Mouse (Mus musculus) G1E (cell line): ENCODE results near the gene Auts2. TPM values are rescaled to one million over a fixed set of nuclear protein-coding genes. Genes with fewer than 3 reads are reported as not detected.

ENCODE experiments used
- ATAC-seq: 2 replicates; pipeline ENCODE4 v1.8.0; 2016; ENCODE audit warnings: mild to moderate bottlenecking; ENCODE audit not compliant: insufficient number of reproducible peaks, poor library complexity, low FRiP score, severe bottlenecking; ENCODE audit errors: extremely low read depth
- DNase-seq: peaks from one replicate; pipeline ENCODE4 v3.0.0; 2012; ENCODE audit warnings: low spot score
- H3K27me3 ChIP-seq: 2 replicates; pipeline ENCODE4 v1.6.1; 2012; ENCODE audit warnings: mild to moderate bottlenecking, low read length, inconsistent platforms; ENCODE audit not compliant: insufficient read depth
- H3K36me3 ChIP-seq: replicated peaks from 2 replicates; pipeline ENCODE3; 2012; ENCODE audit warnings: mild to moderate bottlenecking, inconsistent platforms
- H3K4me1 ChIP-seq: 2 replicates; pipeline ENCODE4 v1.6.1; 2012; ENCODE audit warnings: low read depth, low read length, inconsistent platforms, mixed read lengths; ENCODE audit not compliant: insufficient read depth
- H3K4me3 ChIP-seq: 2 replicates; pipeline ENCODE4 v1.5.1; 2012; ENCODE audit warnings: low read depth, mild to moderate bottlenecking, inconsistent platforms, low read length, moderate library complexity, mixed read lengths
- H3K9me3 ChIP-seq: replicated peaks from 2 replicates; pipeline ENCODE4 v1.6.1; 2012; ENCODE audit warnings: inconsistent platforms
- CTCF ChIP-seq: IDR thresholded peaks from 2 replicates; pipeline ENCODE4 v1.5.1; 2012; ENCODE audit warnings: low read depth, low read length, inconsistent platforms, mixed read lengths
- GATA1 ChIP-seq: IDR thresholded peaks from 2 replicates; pipeline ENCODE4 v1.6.1; 2012; ENCODE audit warnings: borderline replicate concordance, low read length, inconsistent platforms, mixed read lengths
- GATA2 ChIP-seq: IDR thresholded peaks from 2 replicates; pipeline ENCODE4 v1.6.1; 2012; ENCODE audit warnings: low read depth, low read length, inconsistent platforms, borderline replicate concordance
- POLR2AphosphoS5 ChIP-seq: IDR thresholded peaks from 2 replicates; pipeline ENCODE4 v1.6.1; 2012; ENCODE audit warnings: low read depth, low read length, inconsistent platforms; ENCODE audit not compliant: insufficient replicate concordance
- TAL1 ChIP-seq: conservative IDR thresholded peaks from 2 replicates; pipeline ENCODE4 v1.6.1; 2012; ENCODE audit warnings: low read depth, low read length, inconsistent platforms, mixed read lengths
- polyA plus RNA-seq: library from polyadenylated mRNA; stranded (reverse); fragments of >175 nt; gene quantifications from 2 replicates; pipeline ENCODE4 v1.2.3, GENCODE M21; 2012
- total RNA-seq, 2 experiments: library from RNA; stranded (forward) in 1 of 2; stranded (reverse) in 1 of 2; fragments of 200-1000 nt in 1 of 2; fragments of >200 nt in 1 of 2; fragmentation: Nextera tagmentation in 1 of 2; gene quantifications; 2 replicates each; pipeline ENCODE4 v1.2.3; 2014 to 2017

Gene Auts2
- total and polyA plus RNA-seq, 3 experiments: 0.09 to 1.3 (median 0.90) TPM

DNA sequence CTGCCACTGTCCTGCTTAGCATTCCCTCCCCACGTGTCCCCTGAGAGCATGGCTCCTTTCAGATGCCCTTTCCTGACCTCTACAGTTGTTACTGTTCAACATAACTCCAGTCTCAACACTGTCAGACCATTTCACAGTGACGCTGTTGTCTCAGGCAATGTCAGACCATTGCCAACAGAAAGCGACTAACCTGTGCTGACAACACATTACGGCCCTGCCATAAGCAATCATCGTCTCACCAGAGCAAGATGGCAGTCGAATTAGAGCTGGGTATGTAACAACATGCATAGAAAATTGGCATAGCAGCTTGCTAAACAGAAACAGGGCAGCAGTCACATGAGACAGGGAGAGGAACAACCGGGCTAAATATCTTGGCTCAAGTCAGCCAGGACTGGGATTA, 614.4 kb downstream of the Auts2 start:
- Histone ChIP-seq H3K4me1 (no peaks in the 10 kb centered on the region), H3K36me3 (no peaks in the 10 kb centered on the region), H3K9me3 (peaks cover 37% of the 10 kb centered on the region), H3K27me3 (no peaks in the 10 kb centered on the region), H3K4me3 (no peak overlapping the region)
- TF ChIP-seq POLR2AphosphoS5: no peak
- TF ChIP-seq CTCF: no peak
- TF ChIP-seq GATA2: no peak
- TF ChIP-seq GATA1: no peak
- TF ChIP-seq TAL1: no peak
- no peak for DNase-seq
- no peak for ATAC-seq

DNA sequence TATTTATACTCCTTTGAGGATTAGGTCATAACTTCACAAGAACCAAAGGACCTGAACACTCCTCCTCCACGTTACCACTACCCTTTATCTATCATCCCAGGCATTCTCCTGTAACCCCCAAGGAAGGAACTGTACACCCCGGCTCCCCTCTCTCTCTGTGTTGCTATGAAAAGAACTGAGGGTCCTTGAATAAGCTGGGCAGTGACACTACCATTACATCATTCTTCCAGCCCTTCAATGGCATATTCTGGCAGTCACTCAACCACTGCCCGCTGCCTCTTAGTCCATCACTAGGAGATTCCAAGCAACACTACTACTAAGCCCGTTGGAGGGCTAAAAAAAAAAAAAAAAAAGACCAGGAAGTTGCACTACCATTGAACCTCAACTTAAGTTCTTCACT, 620.4 kb downstream of the Auts2 start:
- TF ChIP-seq CTCF: no peak
- no peak for TF ChIP-seq GATA2
- no peak for TF ChIP-seq TAL1
- TF ChIP-seq GATA1: no peak
- TF ChIP-seq POLR2AphosphoS5: no peak
- ATAC-seq (no peak), DNase-seq (no peak)
- no peaks in the 10 kb centered on the region for H3K36me3 ChIP-seq
- peaks cover 39% of the 10 kb centered on the region for H3K9me3 ChIP-seq
- no peaks in the 10 kb centered on the region for H3K4me1 ChIP-seq
- no peaks in the 10 kb centered on the region for H3K27me3 ChIP-seq
- H3K4me3 ChIP-seq: no peak overlapping the region

DNA sequence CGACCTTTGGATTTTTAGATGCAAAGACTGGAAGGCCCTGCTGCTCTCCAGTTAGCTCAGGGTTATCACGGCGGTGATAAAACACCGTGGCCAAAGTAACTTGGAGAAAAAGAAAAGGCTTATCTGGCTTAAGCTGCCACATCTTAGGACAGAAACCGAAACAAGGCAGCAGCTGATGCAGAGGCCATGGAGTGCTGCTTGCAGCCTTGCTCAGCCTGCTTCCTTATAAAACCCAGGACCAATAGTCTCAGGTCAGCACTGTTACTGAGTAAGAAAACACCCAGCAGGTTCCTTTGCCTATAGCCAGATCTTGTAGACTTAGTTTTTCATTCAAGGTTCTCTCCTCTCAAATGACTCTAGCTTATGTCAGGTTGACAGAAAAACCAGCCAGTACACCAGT, 621.0 kb downstream of the Auts2 start:
- Histone ChIP-seq H3K4me1 (no peaks in the 10 kb centered on the region), H3K36me3 (no peaks in the 10 kb centered on the region), H3K9me3 (peaks cover 38% of the 10 kb centered on the region), H3K4me3 (no peak overlapping the region), H3K27me3 (no peaks in the 10 kb centered on the region)
- ATAC-seq (no peak), DNase-seq (no peak)
- TF ChIP-seq POLR2AphosphoS5: no peak
- no peak for TF ChIP-seq TAL1
- no peak for TF ChIP-seq GATA1
- TF ChIP-seq GATA2: no peak
- no peak for TF ChIP-seq CTCF

DNA sequence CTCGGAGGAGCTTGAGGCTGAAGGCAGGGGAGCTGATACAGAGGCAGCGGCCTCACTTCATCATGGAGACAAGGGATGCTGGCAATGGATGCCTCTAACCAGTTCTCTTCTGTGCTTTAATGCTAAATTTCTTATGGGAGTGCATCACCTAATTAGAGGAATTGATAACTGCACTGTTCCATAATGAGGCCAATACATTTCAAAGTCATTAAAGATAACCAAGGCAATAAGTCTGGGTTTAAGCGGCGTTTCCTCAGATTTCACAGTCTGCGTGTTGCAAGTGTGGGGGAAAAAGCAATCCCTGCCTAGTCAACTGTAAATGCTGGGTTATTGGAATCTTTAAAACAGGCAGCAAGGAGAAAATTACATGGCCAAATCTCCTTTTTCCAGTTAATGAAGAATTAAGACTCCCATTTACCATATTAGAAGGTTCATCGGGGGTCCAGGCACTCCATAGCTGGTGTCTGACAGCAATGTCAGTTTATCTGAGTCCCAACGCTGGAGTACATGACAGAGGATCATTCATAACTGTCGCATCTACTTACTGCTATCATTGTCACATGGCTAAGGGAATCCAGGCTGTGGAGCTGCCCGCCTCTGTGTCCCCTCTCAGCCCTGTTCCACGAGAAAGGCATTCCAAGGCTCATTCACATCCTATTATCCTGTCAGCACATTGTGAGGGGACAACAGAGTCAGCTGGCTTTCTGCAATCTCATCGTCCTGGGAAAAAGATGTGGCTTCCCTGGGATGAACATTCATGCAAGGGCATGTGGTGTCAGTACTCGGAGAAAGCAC, 623.0 kb downstream of the Auts2 start:
- peaks cover 38% of the 10 kb centered on the region for H3K9me3 ChIP-seq
- no peaks in the 10 kb centered on the region for H3K27me3 ChIP-seq
- no peak overlapping the region for H3K4me3 ChIP-seq
- H3K36me3 ChIP-seq: no peaks in the 10 kb centered on the region
- ATAC-seq (no peak; the same call in 1 of the 2 replicates), DNase-seq (no peak)
- H3K4me1 ChIP-seq: no peaks in the 10 kb centered on the region
- TF ChIP-seq TAL1 (no peak), CTCF (no peak), GATA2 (no peak), GATA1 (no peak), POLR2AphosphoS5 (no peak)

DNA sequence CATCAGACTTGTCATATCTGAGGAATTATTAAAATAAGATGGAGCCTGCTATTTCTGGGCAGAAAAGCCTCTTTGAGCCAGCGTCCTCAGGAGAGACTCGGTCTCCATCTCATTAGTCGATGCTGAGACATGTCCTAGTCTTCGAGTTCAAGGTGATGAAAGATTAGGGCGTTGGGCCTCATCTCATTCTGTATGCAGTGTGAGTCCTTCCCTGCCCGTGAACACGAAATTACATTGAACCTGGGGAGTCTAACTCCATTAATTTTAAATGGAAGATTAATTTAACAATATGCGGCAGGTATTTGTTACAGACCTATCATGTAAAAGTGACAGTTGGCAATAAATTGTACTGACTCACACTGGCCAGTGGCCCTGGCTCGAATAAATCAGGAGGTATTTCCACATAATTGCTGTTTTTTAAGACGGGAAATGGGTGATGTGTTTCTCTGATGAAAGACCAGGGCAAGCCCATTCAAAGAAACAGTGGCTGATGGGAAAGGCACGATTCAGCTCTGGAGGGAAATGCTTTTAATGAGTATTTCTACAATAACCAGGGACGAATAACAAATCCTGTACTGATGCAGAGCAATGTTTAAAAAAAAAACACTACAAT, 626.2 kb downstream of the Auts2 start:
- no peaks in the 10 kb centered on the region for H3K27me3 ChIP-seq
- no peak for TF ChIP-seq CTCF
- TF ChIP-seq GATA2: no peak
- TF ChIP-seq GATA1: no peak
- TF ChIP-seq POLR2AphosphoS5: no peak
- TF ChIP-seq TAL1: no peak
- no peak overlapping the region for H3K4me3 ChIP-seq
- H3K4me1 ChIP-seq: no peaks in the 10 kb centered on the region
- H3K9me3 ChIP-seq: peaks cover 47% of the 10 kb centered on the region
- no peaks in the 10 kb centered on the region for H3K36me3 ChIP-seq
- DNase-seq: no peak
- no peak for ATAC-seq

DNA sequence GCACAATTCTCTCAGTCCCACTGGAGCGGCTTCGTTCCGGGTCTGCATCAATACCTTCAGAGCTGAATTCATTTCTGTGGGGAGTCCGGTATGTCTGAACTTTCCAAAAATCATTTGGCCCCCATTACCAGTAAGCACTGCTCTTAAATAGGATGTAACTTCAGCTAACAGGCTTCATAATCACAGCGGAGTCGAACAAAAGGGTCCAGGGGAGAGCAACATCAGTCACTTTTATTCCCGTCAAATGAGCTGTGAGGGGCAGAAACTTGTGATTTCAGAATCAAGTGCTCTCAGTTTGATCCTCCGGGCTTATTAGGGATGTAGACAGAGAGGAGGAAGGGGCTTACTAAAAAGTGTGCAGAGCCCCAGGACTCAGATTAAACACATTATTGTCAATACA, 629.6 kb downstream of the Auts2 start:
- Histone ChIP-seq H3K27me3 (no peaks in the 10 kb centered on the region), H3K4me1 (no peaks in the 10 kb centered on the region), H3K9me3 (peaks cover 54% of the 10 kb centered on the region)

More for the DNA sequence above, 629.6 kb downstream of the Auts2 start:
- Histone ChIP-seq H3K4me3 (no peak overlapping the region), H3K36me3 (no peaks in the 10 kb centered on the region)
- ATAC-seq (no peak), DNase-seq (no peak)
- TF ChIP-seq CTCF (no peak), TAL1 (no peak), GATA2 (no peak), POLR2AphosphoS5 (no peak), GATA1 (no peak)
